Mouse (Mus musculus) G1E (cell line): ENCODE data around the gene Napa.

Experiments
- CTCF ChIP-seq: IDR thresholded peaks from 2 replicates; pipeline ENCODE4 v1.5.1; 2012; ENCODE audit warnings: low read depth, low read length, inconsistent platforms, mixed read lengths
- GATA1 ChIP-seq: IDR thresholded peaks from 2 replicates; pipeline ENCODE4 v1.6.1; 2012; ENCODE audit warnings: borderline replicate concordance, low read length, inconsistent platforms, mixed read lengths
- TAL1 ChIP-seq: conservative IDR thresholded peaks from 2 replicates; pipeline ENCODE4 v1.6.1; 2012; ENCODE audit warnings: low read depth, low read length, inconsistent platforms, mixed read lengths

GRCm38 (mm10) chr7:16054966-16055365 lies 43.3 kb upstream of the Napa start:
- TF ChIP-seq CTCF = no peak
- TF ChIP-seq GATA1 = no peak
- no peak for TF ChIP-seq TAL1
